Mouse (Mus musculus): ENCODE data around the gene Becn1.

GRCm38 (mm10) chr11:101315665-101316500 lies 13.8 kb upstream of the Becn1 start, which contains the start of gene Psme3:
- TF ChIP-seq CTCF (IDR thresholded peaks at IDR 0.05; ENCODE audit: low read depth, low read length) (no peak), GATA1 (IDR thresholded peaks at IDR 0.05; ENCODE audit: borderline replicate concordance, low read length) (no peak), GATA2 (IDR thresholded peaks at IDR 0.05; ENCODE audit: borderline replicate concordance, low read depth, low read length) (no peak), TAL1 (conservative IDR thresholded peaks at IDR 0.05; ENCODE audit: low read depth, low read length) (peak; percentile 71), POLR2AphosphoS5 (IDR thresholded peaks at IDR 0.05; ENCODE audit: insufficient replicate concordance, low read depth, low read length) (no peak)

All from G1E (cell line).